ENCODE assay signal across 23 mouse cellular contexts in the genomic region with DNA sequence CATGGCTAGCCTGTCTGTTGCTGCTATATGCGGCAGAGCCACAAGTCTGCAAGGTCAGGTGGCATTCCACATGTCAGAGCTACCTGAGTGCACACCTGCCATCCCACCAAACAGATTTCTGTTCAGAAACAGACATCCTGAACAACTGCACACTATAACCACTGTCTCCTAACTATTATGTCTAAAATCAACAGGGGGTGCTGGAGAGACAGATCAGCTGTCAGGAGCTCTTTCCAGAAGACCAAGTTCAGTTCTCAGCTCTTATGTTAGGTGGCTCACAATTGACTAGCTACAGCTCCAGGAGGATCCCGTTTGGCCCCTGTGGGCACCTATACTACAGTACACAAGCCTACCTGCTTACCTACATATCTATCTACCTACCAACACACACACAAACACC. TPM values are rescaled to one million over a fixed set of nuclear protein-coding genes. Genes with fewer than 3 reads are reported as not detected.
DNase-seq lines count a peak whose midpoint lies in the region; ATAC-seq and TF ChIP-seq lines count a peak whose summit lies in the region.
"Had no signal": no experiment of that assay in that cellular context is flagged by ENCODE, and none has a peak within 500 bp of the region (broad histone marks: within the 10 kb centered on the region; RNA-seq: fewer than 3 reads in every experiment).

No protein-coding gene starts in this region.

- no peak overlapping the region for H3K4me3 ChIP-seq in intestine, postnatal 0 days (ENCODE audit: low read depth, low read length)
- no peak overlapping the region for H3K4me3 ChIP-seq in intestine, embryonic 15.5 days (replicated peaks)
- no peak overlapping the region for H3K4me3 ChIP-seq in lung, embryonic 14.5 days (ENCODE audit: low read depth, low read length)
- H3K4me3 ChIP-seq in midbrain, postnatal 0 days (ENCODE audit: low read depth, low read length): no peak overlapping the region
- H3K4me3 ChIP-seq: embryonic facial prominence, embryonic 13.5 days; liver, embryonic 15.5 days; stomach, embryonic 15.5 days had no signal

- H3K27me3 ChIP-seq in intestine, postnatal 0 days (replicated peaks; ENCODE audit: control insufficient read depth, insufficient read depth, low read length): no peaks in the 10 kb centered on the region
- H3K27me3 ChIP-seq in intestine, embryonic 15.5 days (replicated peaks): no peaks in the 10 kb centered on the region
- H3K27me3 ChIP-seq in lung, embryonic 14.5 days (ENCODE audit: insufficient read depth, low read length): no peaks in the 10 kb centered on the region
- no peaks in the 10 kb centered on the region for H3K27me3 ChIP-seq in midbrain, postnatal 0 days (ENCODE audit: insufficient read depth, low read length)
- H3K27me3 ChIP-seq: embryonic facial prominence, embryonic 13.5 days; liver, embryonic 15.5 days; stomach, embryonic 15.5 days had no signal

- no peak overlapping the region for H3K4me2 ChIP-seq in intestine, postnatal 0 days (replicated peaks; ENCODE audit: low read depth)
- no peak overlapping the region for H3K4me2 ChIP-seq in intestine, embryonic 15.5 days (replicated peaks)
- no peak overlapping the region for H3K4me2 ChIP-seq in lung, embryonic 14.5 days
- no peak overlapping the region for H3K4me2 ChIP-seq in midbrain, postnatal 0 days (ENCODE audit: low read depth, low read length, poor library complexity, severe bottlenecking)
- H3K4me2 ChIP-seq: embryonic facial prominence, embryonic 13.5 days; hindbrain, embryonic 14.5 days; liver, embryonic 15.5 days; stomach, embryonic 15.5 days had no signal

- peaks cover 37% of the 10 kb centered on the region for H3K36me3 ChIP-seq in intestine, postnatal 0 days (ENCODE audit: control insufficient read depth, insufficient read depth)
- peaks cover 11% of the 10 kb centered on the region for H3K36me3 ChIP-seq in intestine, embryonic 15.5 days
- H3K36me3 ChIP-seq in lung, embryonic 14.5 days (ENCODE audit: insufficient read depth): peaks cover 41% of the 10 kb centered on the region
- H3K36me3 ChIP-seq in midbrain, postnatal 0 days (ENCODE audit: insufficient read depth, low read length): no peaks in the 10 kb centered on the region

- TF ChIP-seq CTCF in intestine, postnatal 0 days (IDR thresholded peaks at IDR 0.05; ENCODE audit: low read depth): peak; percentile 55
- peak; percentile 32; the same call in 1 of the 2 replicates for TF ChIP-seq CTCF in lung, embryonic 14.5 days (IDR thresholded peaks at IDR 0.05; ENCODE audit: low read depth)
- TF ChIP-seq CTCF in midbrain, postnatal 0 days (IDR thresholded peaks at IDR 0.05): no peak

- H3K27ac ChIP-seq in intestine, postnatal 0 days (ENCODE audit: low read depth, low read length): no peak overlapping the region
- no peak overlapping the region for H3K27ac ChIP-seq in intestine, embryonic 15.5 days
- H3K27ac ChIP-seq in lung, embryonic 14.5 days (ENCODE audit: low read depth): no peak overlapping the region
- no peak overlapping the region for H3K27ac ChIP-seq in midbrain, postnatal 0 days (ENCODE audit: low read depth, low read length)
- H3K27ac ChIP-seq: embryonic facial prominence, embryonic 13.5 days; hindbrain, embryonic 14.5 days; liver, embryonic 15.5 days; stomach, embryonic 15.5 days had no signal

- no peaks in the 10 kb centered on the region for H3K9me3 ChIP-seq in intestine, postnatal 0 days (ENCODE audit: control insufficient read depth)
- no peaks in the 10 kb centered on the region for H3K9me3 ChIP-seq in intestine, embryonic 15.5 days
- no peaks in the 10 kb centered on the region for H3K9me3 ChIP-seq in lung, embryonic 14.5 days (ENCODE audit: low read depth, low read length)
- H3K9me3 ChIP-seq in midbrain, postnatal 0 days (ENCODE audit: low read length): no peaks in the 10 kb centered on the region
- H3K9me3 ChIP-seq: embryonic facial prominence, embryonic 13.5 days; liver, embryonic 15.5 days; stomach, embryonic 15.5 days had no signal

- ATAC-seq in intestine, postnatal 0 days: no peak
- ATAC-seq in intestine, embryonic 15.5 days: no peak
- no peak for ATAC-seq in lung, embryonic 14.5 days (ENCODE audit: insufficient read depth)
- no peak for ATAC-seq in midbrain, postnatal 0 days (ENCODE audit: low FRiP score)
- ATAC-seq: activated CD4-positive, CD25-positive, alpha-beta regulatory T cell, adult 4 months had no signal

- no peak overlapping the region for H3K9ac ChIP-seq in intestine, postnatal 0 days (ENCODE audit: low read depth, low read length)
- no peak overlapping the region for H3K9ac ChIP-seq in intestine, embryonic 15.5 days
- H3K9ac ChIP-seq in lung, embryonic 14.5 days: no peak overlapping the region
- H3K9ac ChIP-seq in midbrain, postnatal 0 days (replicated peaks; ENCODE audit: low read length, poor library complexity, severe bottlenecking): no peak overlapping the region
- H3K9ac ChIP-seq: embryonic facial prominence, embryonic 13.5 days; hindbrain, embryonic 14.5 days; liver, embryonic 15.5 days; stomach, embryonic 15.5 days had no signal

- DNase-seq in lung, embryonic 14.5 days: peak; percentile 35
- no peak for DNase-seq in lung, adult 18-20 months
- peak; percentile 19 for DNase-seq in CD4-positive helper T cell, adult 2 months (ENCODE audit: low read depth, low spot score)
- peak; percentile 19 for DNase-seq in induced T-regulatory cell, adult 2 months (ENCODE audit: low read depth)
- DNase-seq in midbrain, postnatal 0 days (ENCODE audit: low spot score): no peak
- no peak for DNase-seq in adrenal gland, adult 18-20 months (ENCODE audit: low spot score in 2 of 2)
- DNase-seq: adrenal gland, postnatal 25 days; cerebellum, adult 2 months; gastrocnemius, postnatal 10 days; kidney, adult 18-20 months; kidney, postnatal 4 days; layer of hippocampus, postnatal 36 days; left cerebral cortex, postnatal 4 days; midbrain, embryonic 14.5 days; right cerebral cortex, adult 18-20 months; thymus, postnatal 36 days had no signal

- 83% methylated on average over 2 of the region's 2 CpGs for WGBS in intestine, postnatal 0 days
- WGBS in intestine, embryonic 15.5 days: 84% methylated on average over 2 of the region's 2 CpGs
- WGBS in lung, embryonic 14.5 days: 72% methylated on average over 2 of the region's 2 CpGs
- 90% methylated on average over 2 of the region's 2 CpGs for WGBS in midbrain, postnatal 0 days

- H3K4me1 ChIP-seq in intestine, postnatal 0 days (replicated peaks; ENCODE audit: control insufficient read depth, insufficient read depth, low read length): no peaks in the 10 kb centered on the region
- no peaks in the 10 kb centered on the region for H3K4me1 ChIP-seq in intestine, embryonic 15.5 days (replicated peaks)
- no peaks in the 10 kb centered on the region for H3K4me1 ChIP-seq in lung, embryonic 14.5 days (ENCODE audit: insufficient read depth)
- H3K4me1 ChIP-seq in midbrain, postnatal 0 days (ENCODE audit: insufficient read depth, low read length): no peaks in the 10 kb centered on the region
- H3K4me1 ChIP-seq: liver, embryonic 15.5 days; stomach, embryonic 15.5 days had no signal

RNA-seq across cellular contexts. Expression of a gene that starts 42.7 kb away (rescaled TPM):
- 119 and 124 TPM in 2 replicates for polyA plus RNA-seq in intestine, postnatal 0 days (2015; fragmentation: Nextera tagmentation; extraction: Ambion mirVana)
- 60.5 and 62.9 TPM in 2 replicates for polyA plus RNA-seq in intestine, embryonic 15.5 days (2015; fragmentation: Nextera tagmentation; extraction: Ambion mirVana)
- polyA plus RNA-seq in lung, embryonic 14.5 days (2014; fragmentation: Nextera tagmentation; extraction: Ambion mirVana): 37.7 and 41.3 TPM in 2 replicates
- total RNA-seq in midbrain, postnatal 0 days (2014; rRNA removed): 41.8 and 44.0 TPM in 2 replicates
- polyA plus RNA-seq in midbrain, postnatal 0 days (2015; fragmentation: Nextera tagmentation; extraction: Ambion mirVana): 36.4 and 36.8 TPM in 2 replicates
- total RNA-seq in adrenal gland, adult 18-20 months (2021): 10 to 100 TPM; 22.1 to 24.5 TPM

Comparison
In these comparisons a context has a peak if more than half of its experiments do, and no peak if none do; other contexts are left out.
1. DNase-seq: peak in lung, embryonic 14.5 days (single experiment), CD4-positive helper T cell, adult 2 months (single experiment) and induced T-regulatory cell, adult 2 months (single experiment); none in lung, adult 18-20 months (0 of 2), midbrain, postnatal 0 days (single experiment) and adrenal gland, adult 18-20 months (0 of 2).